In the genomic region with DNA sequence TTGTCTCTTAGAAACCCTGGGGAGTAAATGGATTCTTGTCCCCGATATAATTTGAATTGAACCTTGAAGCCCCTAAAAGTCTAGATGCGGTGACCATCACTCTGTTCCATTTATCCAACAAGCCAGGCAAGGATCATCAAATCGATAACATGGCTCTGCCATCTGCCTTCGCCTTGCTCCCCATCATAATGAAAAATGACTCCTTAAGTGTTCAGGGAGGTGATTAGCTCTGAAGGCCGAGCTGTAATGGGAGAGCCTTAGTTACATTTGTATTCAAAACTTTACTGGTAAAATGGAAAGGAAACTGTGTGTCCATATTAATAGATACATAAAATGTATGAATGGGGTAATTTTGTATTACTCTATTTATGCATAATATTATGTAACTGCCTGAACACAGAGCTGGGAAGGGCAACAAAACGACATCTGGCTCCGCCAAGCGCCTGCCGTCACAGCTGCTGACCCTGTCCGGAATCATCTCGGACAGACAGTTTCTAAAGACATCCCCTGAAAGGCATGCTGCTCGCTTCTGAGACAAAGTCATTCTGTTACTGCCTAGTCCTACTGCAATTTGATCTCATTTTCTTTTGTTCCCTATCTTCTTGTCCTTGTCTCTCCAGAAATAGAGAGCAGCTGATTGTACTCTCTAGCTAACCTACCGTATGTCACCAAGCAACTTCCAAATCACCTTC, we compare ENCODE assay signal across 21 mouse cellular contexts.
DNase-seq lines count a peak whose midpoint lies in the region; ATAC-seq and TF ChIP-seq lines count a peak whose summit lies in the region.
"Had no signal": no experiment of that assay in that cellular context is flagged by ENCODE, and none has a peak within 500 bp of the region (broad histone marks: within the 10 kb centered on the region; RNA-seq: fewer than 3 reads in every experiment).

No protein-coding gene starts in this region.

- no peak overlapping the region for H3K9ac ChIP-seq in embryonic facial prominence, embryonic 12.5 days
- H3K9ac ChIP-seq in lung, postnatal 0 days (replicated peaks; ENCODE audit: low read depth) = no peak overlapping the region
- H3K9ac ChIP-seq in hindbrain, embryonic 12.5 days = no peak overlapping the region
- H3K9ac ChIP-seq in midbrain, embryonic 15.5 days = no peak overlapping the region
- H3K9ac ChIP-seq: forebrain, postnatal 0 days; heart, embryonic 15.5 days; liver, embryonic 15.5 days had no signal

- TF ChIP-seq CTCF in lung, postnatal 0 days (IDR thresholded peaks at IDR 0.05) = no peak

- no peaks in the 10 kb centered on the region for H3K9me3 ChIP-seq in embryonic facial prominence, embryonic 12.5 days
- no peaks in the 10 kb centered on the region for H3K9me3 ChIP-seq in embryonic facial prominence, embryonic 10.5 days
- no peaks in the 10 kb centered on the region for H3K9me3 ChIP-seq in lung, postnatal 0 days (ENCODE audit: low read length)
- no peaks in the 10 kb centered on the region for H3K9me3 ChIP-seq in hindbrain, embryonic 12.5 days (replicated peaks)
- H3K9me3 ChIP-seq in midbrain, embryonic 15.5 days = no peaks in the 10 kb centered on the region
- H3K9me3 ChIP-seq: heart, embryonic 15.5 days; limb, embryonic 10.5 days; liver, embryonic 15.5 days had no signal

- H3K4me2 ChIP-seq in embryonic facial prominence, embryonic 12.5 days (replicated peaks) = no peak overlapping the region
- H3K4me2 ChIP-seq in lung, postnatal 0 days (replicated peaks; ENCODE audit: low read depth, low read length) = no peak overlapping the region
- no peak overlapping the region for H3K4me2 ChIP-seq in hindbrain, embryonic 12.5 days (replicated peaks)
- H3K4me2 ChIP-seq in midbrain, embryonic 15.5 days = no peak overlapping the region
- H3K4me2 ChIP-seq: heart, embryonic 15.5 days; liver, embryonic 15.5 days had no signal

- DNase-seq in embryonic facial prominence, embryonic 10.5 days (ENCODE audit: low spot score) = no peak
- peak; percentile 49 for DNase-seq in lung, postnatal 0 days (ENCODE audit: low spot score)
- no peak for DNase-seq in lung, adult 18-20 months
- DNase-seq: adrenal gland, postnatal 25 days; cerebellum, adult 9-10 months; forebrain, postnatal 0 days; gastrocnemius, postnatal 14 days; heart, postnatal 4 days; kidney, adult 2 months; liver; lung, postnatal 10 days; thymus, adult 18-20 months; thymus, postnatal 36 days had no signal

- no peak overlapping the region for H3K4me3 ChIP-seq in embryonic facial prominence, embryonic 12.5 days
- no peak overlapping the region for H3K4me3 ChIP-seq in embryonic facial prominence, embryonic 10.5 days
- H3K4me3 ChIP-seq in lung, postnatal 0 days (ENCODE audit: low read depth, low read length) = no peak overlapping the region
- no peak overlapping the region for H3K4me3 ChIP-seq in hindbrain, embryonic 12.5 days
- H3K4me3 ChIP-seq in midbrain, embryonic 15.5 days = no peak overlapping the region
- H3K4me3 ChIP-seq: heart, embryonic 15.5 days; limb, embryonic 10.5 days; liver, embryonic 15.5 days had no signal

- H3K27me3 ChIP-seq in embryonic facial prominence, embryonic 12.5 days = no peaks in the 10 kb centered on the region
- H3K27me3 ChIP-seq in embryonic facial prominence, embryonic 10.5 days (replicated peaks; ENCODE audit: low read depth, poor library complexity, severe bottlenecking) = no peaks in the 10 kb centered on the region
- no peaks in the 10 kb centered on the region for H3K27me3 ChIP-seq in lung, postnatal 0 days (replicated peaks; ENCODE audit: insufficient read depth, low read length)
- no peaks in the 10 kb centered on the region for H3K27me3 ChIP-seq in hindbrain, embryonic 12.5 days
- H3K27me3 ChIP-seq in midbrain, embryonic 15.5 days (replicated peaks) = no peaks in the 10 kb centered on the region
- H3K27me3 ChIP-seq: heart, embryonic 15.5 days; liver, embryonic 15.5 days had no signal

- 49% methylated on average over 13 of the region's 13 CpGs for WGBS in embryonic facial prominence, embryonic 12.5 days
- 55% methylated on average over 13 of the region's 13 CpGs for WGBS in embryonic facial prominence, embryonic 10.5 days
- WGBS in lung, postnatal 0 days = 70% methylated on average over 13 of the region's 13 CpGs
- WGBS in hindbrain, embryonic 12.5 days = 47% methylated on average over 13 of the region's 13 CpGs
- WGBS in midbrain, embryonic 15.5 days = 60% methylated on average over 13 of the region's 13 CpGs

- peak overlapping the region; percentile 33; the same call in 1 of the 2 replicates for H3K27ac ChIP-seq in embryonic facial prominence, embryonic 12.5 days
- H3K27ac ChIP-seq in embryonic facial prominence, embryonic 10.5 days (replicated peaks) = no peak overlapping the region; the same call in 1 of the 2 replicates
- no peak overlapping the region for H3K27ac ChIP-seq in lung, postnatal 0 days (ENCODE audit: low read length)
- peak overlapping the region; percentile 79 for H3K27ac ChIP-seq in hindbrain, embryonic 12.5 days
- 0 out of 2 replicates have a peak overlapping the region, but pooled peaks have one; percentile 25 for H3K27ac ChIP-seq in midbrain, embryonic 15.5 days
- H3K27ac ChIP-seq: heart, embryonic 15.5 days; kidney, postnatal 0 days; limb, embryonic 10.5 days; liver, embryonic 15.5 days had no signal

- H3K4me1 ChIP-seq in embryonic facial prominence, embryonic 12.5 days = no peaks in the 10 kb centered on the region
- peaks cover 23% of the 10 kb centered on the region for H3K4me1 ChIP-seq in embryonic facial prominence, embryonic 10.5 days
- no peaks in the 10 kb centered on the region for H3K4me1 ChIP-seq in lung, postnatal 0 days (ENCODE audit: insufficient read depth, low read depth, low read length)
- peaks cover 22% of the 10 kb centered on the region for H3K4me1 ChIP-seq in hindbrain, embryonic 12.5 days
- peaks cover 14% of the 10 kb centered on the region for H3K4me1 ChIP-seq in midbrain, embryonic 15.5 days
- H3K4me1 ChIP-seq: heart, embryonic 15.5 days; liver, embryonic 15.5 days had no signal

- TF ChIP-seq EP300 in lung, postnatal 0 days (IDR thresholded peaks at IDR 0.05) = no peak

- no peak for ATAC-seq in embryonic facial prominence, embryonic 12.5 days (ENCODE audit: insufficient number of reproducible peaks, insufficient read depth, low FRiP score, low TSS enrichment)
- ATAC-seq in lung, postnatal 0 days = peak; percentile 33; the same call in 1 of the 2 replicates
- peak; percentile 35; the same call in 1 of the 2 replicates for ATAC-seq in hindbrain, embryonic 12.5 days (ENCODE audit: low FRiP score)
- no peak for ATAC-seq in midbrain, embryonic 15.5 days (replicated peaks)
- ATAC-seq in granulocyte monocyte progenitor cell, adult 5-6 weeks (replicated peaks; ENCODE audit: poor library complexity, severe bottlenecking) = no peak
- ATAC-seq: forebrain, postnatal 0 days had no signal

- H3K36me3 ChIP-seq in embryonic facial prominence, embryonic 12.5 days = no peaks in the 10 kb centered on the region
- H3K36me3 ChIP-seq in embryonic facial prominence, embryonic 10.5 days (replicated peaks) = no peaks in the 10 kb centered on the region
- H3K36me3 ChIP-seq in lung, postnatal 0 days (ENCODE audit: insufficient read depth, low read length) = no peaks in the 10 kb centered on the region
- no peaks in the 10 kb centered on the region for H3K36me3 ChIP-seq in hindbrain, embryonic 12.5 days
- no peaks in the 10 kb centered on the region for H3K36me3 ChIP-seq in midbrain, embryonic 15.5 days (replicated peaks)
- H3K36me3 ChIP-seq: heart, embryonic 15.5 days; limb, embryonic 10.5 days; liver, embryonic 15.5 days had no signal

Comparison
In these comparisons a context has a peak if more than half of its experiments do, and no peak if none do; other contexts are left out.
1. H3K27ac ChIP-seq: peak in embryonic facial prominence, embryonic 12.5 days (single experiment), hindbrain, embryonic 12.5 days (single experiment) and midbrain, embryonic 15.5 days (single experiment); none in embryonic facial prominence, embryonic 10.5 days (single experiment) and lung, postnatal 0 days (single experiment).
2. ATAC-seq: peak in lung, postnatal 0 days (single experiment) and hindbrain, embryonic 12.5 days (single experiment); none in embryonic facial prominence, embryonic 12.5 days (single experiment), midbrain, embryonic 15.5 days (single experiment) and granulocyte monocyte progenitor cell, adult 5-6 weeks (single experiment).